Mouse (Mus musculus) heart, embryonic 12.5 days (tissue): ENCODE results near the gene Srpk3. TPM values are rescaled to one million over a fixed set of nuclear protein-coding genes. Genes with fewer than 3 reads are reported as not detected.

Source experiments
- ATAC-seq: fragments of 200-750 bp; cut with Nextera tagmentation; 2 replicates; pipeline ENCODE4 v1.8.0; 2017; ENCODE audit warnings: moderate TSS enrichment, moderate library complexity; ENCODE audit not compliant: insufficient number of reproducible peaks, low FRiP score
- H3K27ac ChIP-seq: fragments of 300-500 bp; sonication (generic); 2 replicates; pipeline ENCODE4 v1.5.1; 2016; ENCODE audit warnings: mild to moderate bottlenecking, moderate library complexity; ENCODE audit not compliant: poor library complexity, severe bottlenecking
- H3K27me3 ChIP-seq: fragments of 300-500 bp; sonication (generic); replicated peaks from 2 replicates; pipeline ENCODE4 v1.6.1; 2016; ENCODE audit warnings: mild to moderate bottlenecking, moderate library complexity
- H3K36me3 ChIP-seq: fragments of 300-500 bp; sonication (generic); 2 replicates; pipeline ENCODE4 v1.6.1; 2016; ENCODE audit warnings: mild to moderate bottlenecking, moderate library complexity
- H3K4me1 ChIP-seq: fragments of 300-500 bp; sonication (generic); replicated peaks from 2 replicates; pipeline ENCODE4 v1.6.1; 2016; ENCODE audit warnings: mild to moderate bottlenecking
- H3K4me2 ChIP-seq: fragments of 300-500 bp; sonication (generic); 2 replicates; pipeline ENCODE4 v1.6.1; 2016; ENCODE audit warnings: mild to moderate bottlenecking, moderate library complexity
- H3K4me3 ChIP-seq: fragments of 300-500 bp; sonication (generic); 2 replicates; pipeline ENCODE4 v1.5.1; 2016; ENCODE audit warnings: mild to moderate bottlenecking
- H3K9ac ChIP-seq: fragments of 300-500 bp; sonication (generic); 2 replicates; pipeline ENCODE4 v1.6.1; 2016; ENCODE audit warnings: mild to moderate bottlenecking, moderate library complexity
- H3K9me3 ChIP-seq: fragments of 300-500 bp; sonication (generic); replicated peaks from 2 replicates; pipeline ENCODE4 v1.6.1; 2016; ENCODE audit warnings: mild to moderate bottlenecking, moderate library complexity
- WGBS: fragments of 180-500 bp; shearing (Covaris S2); methylation state at CpG from one replicate; pipeline ENCODE4 v1.1.7; 2016; 5-methylcytosine and 5-hydroxymethylcytosine counted together
- polyA plus RNA-seq: library from polyadenylated mRNA; unstranded; fragments of >200 nt; fragmentation: Nextera tagmentation; extraction: Ambion mirVana; gene quantifications from 2 replicates; pipeline ENCODE4 v1.2.1, GENCODE M21; 2016

Srpk3 gene
- polyA plus RNA-seq, 1 experiment from 2014 or later = 72.5 TPM

- Histone ChIP-seq H3K4me3 (no peak overlapping the region), H3K4me1 (no peaks in the 10 kb centered on the region), H3K27me3 (no peaks in the 10 kb centered on the region), H3K4me2 (no peak overlapping the region), H3K9ac (no peak overlapping the region), H3K36me3 (no peaks in the 10 kb centered on the region), H3K9me3 (no peaks in the 10 kb centered on the region), H3K27ac (no peak overlapping the region)
- no peak for ATAC-seq
- WGBS = 42% methylated on average over 1 of the region's 1 CpGs
These were observed 31.6 kb downstream of the Srpk3 start for GRCm38 (mm10) chrX:73805814-73806213.

GRCm38 (mm10) chrX:73815072-73815471 lies 40.9 kb downstream of the Srpk3 start:
- no peak overlapping the region for H3K27ac ChIP-seq
- no peaks in the 10 kb centered on the region for H3K9me3 ChIP-seq
- H3K9ac ChIP-seq = no peak overlapping the region
- no peaks in the 10 kb centered on the region for H3K4me1 ChIP-seq
- peak overlapping the region; percentile 29; the same call in 1 of the 2 replicates for H3K4me3 ChIP-seq
- no peaks in the 10 kb centered on the region for H3K36me3 ChIP-seq
- ATAC-seq = no peak
- peaks cover 6% of the 10 kb centered on the region; the same call in 1 of the 2 replicates for H3K27me3 ChIP-seq
- H3K4me2 ChIP-seq = peak overlapping the region; percentile 62
- 17% methylated on average over 14 of the region's 14 CpGs for WGBS

- Histone ChIP-seq H3K9ac (no peak overlapping the region), H3K9me3 (no peaks in the 10 kb centered on the region), H3K4me2 (no peak overlapping the region), H3K27ac (no peak overlapping the region), H3K36me3 (no peaks in the 10 kb centered on the region), H3K4me3 (no peak overlapping the region), H3K4me1 (no peaks in the 10 kb centered on the region), H3K27me3 (peaks cover 6% of the 10 kb centered on the region; the same call in 1 of the 2 replicates)
- ATAC-seq = no peak
- 50% methylated on average over 3 of the region's 3 CpGs for WGBS
These were observed 42.5 kb downstream of the Srpk3 start for GRCm38 (mm10) chrX:73816596-73817314.

DNA sequence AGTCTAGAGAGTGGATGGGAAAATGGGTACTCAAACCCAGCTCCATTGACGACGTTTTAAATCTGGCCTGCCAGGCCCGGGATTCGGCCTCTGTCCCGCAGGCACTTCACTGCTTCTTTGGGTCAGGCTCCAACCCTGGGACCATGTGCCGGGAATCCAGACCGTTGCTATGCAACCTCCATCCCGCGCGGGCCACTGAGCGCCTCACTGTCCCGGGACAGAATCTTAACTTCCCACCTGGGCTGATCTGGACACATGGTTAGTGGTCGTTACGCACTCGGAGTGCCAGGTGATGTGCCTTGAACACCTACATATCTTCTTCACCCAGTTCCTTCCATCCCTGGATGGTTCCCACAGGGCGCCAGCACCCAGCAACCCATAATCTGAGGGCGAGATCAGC lies 49.5 kb downstream of the Srpk3 start:
- H3K36me3 ChIP-seq = no peaks in the 10 kb centered on the region
- WGBS = 18% methylated on average over 17 of the region's 17 CpGs
- peak overlapping the region; percentile 88 for H3K4me2 ChIP-seq
- peaks cover 36% of the 10 kb centered on the region for H3K27me3 ChIP-seq
- no peaks in the 10 kb centered on the region for H3K9me3 ChIP-seq
- no peak for ATAC-seq
- H3K4me1 ChIP-seq = 0 out of 2 replicates have a peak, but pooled peaks cover 8% of the 10 kb centered on the region
- H3K4me3 ChIP-seq = peak overlapping the region; percentile 67
- no peak overlapping the region for H3K27ac ChIP-seq
- 0 out of 2 replicates have a peak overlapping the region, but pooled peaks have one; percentile 64 for H3K9ac ChIP-seq

GRCm38 (mm10) chrX:73824185-73825151 lies 50.3 kb downstream of the Srpk3 start, which contains the start of gene Pdzd4:
Gene Pdzd4 (minus strand): TSS chrX:73824969.
- 0 out of 2 replicates have a peak, but pooled peaks cover 8% of the 10 kb centered on the region for H3K4me1 ChIP-seq
- peak within 1 kb of the TSS; percentile 67 for H3K4me3 ChIP-seq
- H3K36me3 ChIP-seq = no peaks in the 10 kb centered on the region
- H3K9me3 ChIP-seq = no peaks in the 10 kb centered on the region
- peak within 1 kb of the TSS; percentile 88 for H3K4me2 ChIP-seq
- peak; percentile 63 for ATAC-seq
- no peak within 1 kb of the TSS for H3K27ac ChIP-seq
- WGBS = 16% methylated on average over 76 of the region's 84 CpGs
- peaks cover 36% of the 10 kb centered on the region for H3K27me3 ChIP-seq
- peak within 1 kb of the TSS; percentile 64 for H3K9ac ChIP-seq

Other genes with a start within 250 kb of the Srpk3 start
- 9.8 and 10.3 TPM in 2 replicates for gene Dusp9, start 135.0 kb upstream of the Srpk3 start, polyA plus RNA-seq
- 10.7 and 11.0 TPM in 2 replicates for gene Pnck, start 114.3 kb upstream of the Srpk3 start, polyA plus RNA-seq
- 8.8 and 9.8 TPM in 2 replicates for gene Slc6a8, start 101.3 kb upstream of the Srpk3 start, polyA plus RNA-seq
- gene Bcap31, start 58.2 kb upstream of the Srpk3 start, polyA plus RNA-seq = 154 and 176 TPM in 2 replicates
- gene Abcd1, start 57.8 kb upstream of the Srpk3 start, polyA plus RNA-seq = 12.2 and 12.6 TPM in 2 replicates
- 0.43 and 0.62 TPM in 2 replicates for gene Plxnb3, start 17.3 kb upstream of the Srpk3 start, polyA plus RNA-seq
- 270 and 279 TPM in 2 replicates for gene Idh3g, start 12.5 kb downstream of the Srpk3 start, polyA plus RNA-seq
- gene Ssr4, start 12.6 kb downstream of the Srpk3 start, polyA plus RNA-seq = 144 and 145 TPM in 2 replicates
- 0.42 and 0.54 TPM in 2 replicates for gene Pdzd4, start 50.6 kb downstream of the Srpk3 start, polyA plus RNA-seq
- not detected in 2 replicates for gene Avpr2, start 117.7 kb downstream of the Srpk3 start, polyA plus RNA-seq
- 0.58 and 0.73 TPM in 2 replicates for gene L1cam, start 121.7 kb downstream of the Srpk3 start, polyA plus RNA-seq
- 1.4 and 1.9 TPM in 2 replicates for gene Arhgap4, start 147.5 kb downstream of the Srpk3 start, polyA plus RNA-seq
- 77.6 and 87.2 TPM in 2 replicates for gene Naa10, start 147.5 kb downstream of the Srpk3 start, polyA plus RNA-seq
- 50.2 and 50.8 TPM in 2 replicates for gene Renbp, start 156.4 kb downstream of the Srpk3 start, polyA plus RNA-seq
- gene Hcfc1, start 192.0 kb downstream of the Srpk3 start, polyA plus RNA-seq = 41.3 and 47.3 TPM in 2 replicates
- 55.6 and 58.4 TPM in 2 replicates for gene Irak1, start 249.5 kb downstream of the Srpk3 start, polyA plus RNA-seq